Mouse (Mus musculus) urinary bladder, adult 18-20 months (tissue): ENCODE results near the gene Otos.

ENCODE experiments used
- DNase-seq, 2 experiments: peaks; one replicate each; pipeline ENCODE4 v3.0.0; 2022; ENCODE audit warnings: low spot score in 2 of 2, mixed read lengths in 2 of 2

Otos gene

DNA sequence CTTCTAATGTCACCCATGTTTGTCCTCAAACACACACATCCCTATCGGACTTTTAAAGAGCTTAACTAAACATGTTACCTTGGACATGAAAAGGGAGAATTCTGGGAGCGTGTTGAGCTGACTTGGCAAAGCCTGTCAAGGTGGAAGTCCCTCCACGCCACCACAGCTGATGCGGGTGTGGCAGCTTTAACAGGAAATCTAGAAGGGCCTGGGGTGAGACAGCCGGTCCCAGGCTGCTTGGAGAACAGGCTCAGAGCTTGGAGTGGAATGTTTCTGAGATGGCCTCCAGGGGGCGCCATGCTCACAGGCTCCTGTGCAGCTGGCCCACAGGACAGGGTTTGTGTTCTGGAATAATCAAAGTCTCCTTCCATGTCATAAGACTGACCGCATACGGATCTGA, at the start of gene Otos:
Gene Otos, minus strand, starts transcription at position 169 of the 400 bp plus-strand sequence.
- DNase-seq, result peak in 1 of 2 experiments; percentile 20

DNA sequence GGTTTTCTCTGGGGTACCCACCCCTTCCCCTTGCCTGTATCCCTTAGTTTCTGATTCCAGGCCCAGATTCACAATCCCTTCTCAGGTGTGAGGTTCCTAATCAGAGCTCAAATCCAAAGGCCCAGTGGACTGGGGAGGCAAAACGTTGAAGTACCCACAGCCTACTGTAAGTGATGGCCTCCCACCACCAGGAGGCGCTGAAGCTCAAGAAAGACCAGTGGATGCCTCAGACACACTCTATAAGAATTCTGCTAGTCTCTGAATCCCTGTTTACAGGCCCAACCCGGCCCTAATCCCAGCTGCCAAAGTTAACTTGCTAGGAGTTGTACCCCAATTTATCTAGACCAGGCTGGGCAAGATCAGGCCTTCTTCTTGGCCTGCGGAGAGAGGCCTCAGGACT, 48.2 kb upstream of the Otos start:
- peak; percentile 64 to 74 for DNase-seq

DNA sequence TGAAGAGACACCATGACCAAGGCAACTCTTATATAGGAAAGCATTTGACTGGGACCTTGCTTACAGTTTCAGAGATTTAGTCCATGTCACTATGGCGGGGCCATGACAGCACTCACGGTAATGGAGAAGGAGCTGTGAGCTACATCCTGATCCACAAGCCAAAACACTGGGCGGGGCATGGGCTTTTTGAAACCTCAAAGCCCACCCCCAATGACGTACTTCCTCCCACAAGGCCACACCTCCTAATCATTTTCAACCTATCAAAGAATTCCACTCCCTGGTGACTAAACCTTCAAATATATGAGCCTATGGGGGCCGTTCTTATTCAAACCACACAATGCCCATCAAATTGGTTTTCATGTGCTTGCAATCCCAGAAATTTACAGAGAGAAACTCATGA, 47.1 kb upstream of the Otos start:
- DNase-seq, result no peak

- DNase-seq, result no peak
Observed at GRCm38 (mm10) chr1:92691166-92691844, 42.7 kb upstream of the Otos start.

DNA sequence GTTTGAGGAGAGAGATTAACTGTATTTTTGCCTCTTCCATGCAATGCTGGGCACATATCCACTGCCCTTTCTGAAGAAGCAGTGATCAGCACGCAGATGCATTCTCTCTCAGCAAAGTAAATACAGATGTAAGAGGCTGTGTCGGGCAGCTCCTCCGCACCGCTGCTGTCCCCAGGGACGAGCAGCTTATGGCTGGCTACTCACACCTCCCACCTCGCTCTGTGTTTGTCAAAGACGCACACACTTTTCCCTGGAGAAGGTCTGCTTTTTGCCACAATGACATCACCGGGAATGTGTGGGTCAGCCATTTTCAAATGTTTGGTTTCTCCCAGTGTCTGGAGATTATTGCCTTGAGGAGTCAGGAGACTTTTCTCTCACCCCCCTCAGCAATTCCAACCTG, 38.4 kb upstream of the Otos start:
- DNase-seq, result no peak

- no peak for DNase-seq
Observed at GRCm38 (mm10) chr1:92683151-92683550, 34.5 kb upstream of the Otos start.

DNA sequence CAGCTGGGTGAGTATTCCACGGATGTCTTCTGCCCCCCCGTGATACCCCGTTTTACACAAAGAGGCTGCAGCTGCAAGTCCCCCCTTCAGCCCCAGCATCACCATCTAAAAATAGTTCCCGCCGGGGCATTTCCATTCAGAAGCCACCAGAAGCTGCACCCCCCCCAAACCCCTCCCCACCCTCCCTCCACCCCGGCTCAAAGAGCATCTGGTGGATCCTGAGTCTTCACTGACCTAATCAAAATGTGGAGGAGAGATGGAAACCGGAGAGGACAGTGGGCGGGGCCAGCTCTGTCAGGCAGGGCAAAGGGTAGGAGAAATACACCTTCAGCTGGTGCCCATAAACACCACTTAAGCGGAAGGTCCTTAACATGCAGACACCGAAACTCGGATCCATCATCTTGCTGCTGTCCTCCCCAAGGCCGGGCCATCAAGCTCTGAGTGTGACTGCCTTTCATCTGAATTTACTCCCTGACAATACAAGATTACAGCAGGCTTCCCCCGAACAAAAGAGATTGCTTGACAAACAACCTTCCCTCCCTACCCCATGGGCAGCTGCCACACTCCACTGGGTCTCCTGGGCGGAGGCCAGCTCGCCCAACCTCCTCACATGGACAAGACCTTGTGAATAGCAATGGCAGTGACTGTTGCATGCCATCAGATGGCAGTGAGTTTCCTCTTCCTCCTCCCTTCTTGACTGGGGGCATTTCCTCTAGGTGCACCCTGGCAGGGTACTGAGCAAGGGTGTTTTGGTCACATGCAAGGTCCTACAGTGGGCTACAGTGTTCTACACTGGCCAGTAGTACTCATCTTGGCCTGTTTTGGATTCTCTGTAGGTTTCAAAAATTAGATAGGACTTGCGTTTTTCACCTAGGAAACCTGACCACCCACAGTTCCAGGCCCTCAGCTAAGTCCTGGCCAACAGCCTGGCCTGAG, 32.3 kb upstream of the Otos start:
- DNase-seq, result no peak

GRCm38 (mm10) chr1:92678757-92679156, 30.1 kb upstream of the Otos start:
- no peak for DNase-seq

- DNase-seq, result no peak
Observed at GRCm38 (mm10) chr1:92676676-92676975, 28.0 kb upstream of the Otos start.

DNA sequence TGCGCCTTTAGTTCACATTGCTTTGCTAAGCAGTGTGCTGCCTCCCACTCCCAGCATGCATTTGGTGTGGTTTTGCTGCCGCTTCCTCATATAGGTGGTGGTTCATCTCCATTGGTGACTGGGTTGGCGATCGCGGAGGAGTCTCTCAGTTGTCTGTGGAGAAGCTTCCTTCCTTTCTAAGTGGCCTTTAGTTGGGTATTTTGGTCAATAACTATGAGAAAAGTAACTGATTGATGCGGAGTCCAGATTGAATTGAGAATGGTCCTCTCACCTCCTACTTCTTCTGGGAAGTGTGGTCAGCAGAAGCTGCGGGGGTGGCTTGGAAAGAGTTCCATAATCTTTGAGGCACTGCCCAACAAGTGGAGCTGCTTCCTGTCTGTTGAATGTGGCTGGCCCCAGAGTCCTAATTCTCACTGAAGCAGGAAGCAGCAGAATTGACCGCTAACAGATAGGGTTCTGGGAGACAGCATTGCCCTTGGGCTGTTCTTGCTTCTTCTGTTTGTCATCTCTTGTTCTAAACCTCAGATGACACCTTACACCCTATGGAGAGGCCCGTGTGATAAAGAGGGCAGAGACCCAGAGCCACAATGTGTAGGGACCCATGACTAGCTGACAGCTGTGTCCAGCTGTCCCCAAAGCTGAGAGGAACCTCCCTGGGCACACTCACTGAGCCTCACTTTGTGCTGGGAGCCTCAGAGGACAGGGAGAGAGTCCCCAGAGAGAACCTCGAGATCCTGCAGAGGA, 27.5 kb upstream of the Otos start:
- DNase-seq, result no peak

DNA sequence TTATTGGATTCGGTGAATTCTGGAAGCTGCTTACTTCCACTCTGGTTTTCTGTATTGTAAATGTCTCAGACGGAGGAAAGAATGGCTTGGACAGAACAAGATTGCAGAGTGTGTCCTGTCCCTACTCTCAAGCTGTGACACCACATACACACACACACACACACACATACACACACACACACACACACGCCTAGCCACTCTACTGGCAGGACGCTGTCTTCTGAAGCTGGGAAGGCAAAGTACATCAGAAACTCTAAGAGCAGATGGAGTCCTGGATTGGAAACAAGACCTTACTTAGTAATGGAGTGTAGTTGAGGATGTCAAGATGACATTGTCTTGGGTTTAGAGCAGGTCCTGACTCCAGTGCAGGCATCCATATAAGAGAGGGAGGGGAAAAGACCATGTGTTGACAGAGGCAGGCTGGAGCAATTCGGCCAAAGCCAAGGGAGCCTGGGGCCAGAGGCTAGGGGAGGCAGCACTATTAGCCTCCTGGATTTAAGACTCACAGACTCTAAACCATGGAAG, 24.7 kb upstream of the Otos start:
- no peak for DNase-seq

GRCm38 (mm10) chr1:92671326-92671725, 22.7 kb upstream of the Otos start:
- DNase-seq, result no peak

DNA sequence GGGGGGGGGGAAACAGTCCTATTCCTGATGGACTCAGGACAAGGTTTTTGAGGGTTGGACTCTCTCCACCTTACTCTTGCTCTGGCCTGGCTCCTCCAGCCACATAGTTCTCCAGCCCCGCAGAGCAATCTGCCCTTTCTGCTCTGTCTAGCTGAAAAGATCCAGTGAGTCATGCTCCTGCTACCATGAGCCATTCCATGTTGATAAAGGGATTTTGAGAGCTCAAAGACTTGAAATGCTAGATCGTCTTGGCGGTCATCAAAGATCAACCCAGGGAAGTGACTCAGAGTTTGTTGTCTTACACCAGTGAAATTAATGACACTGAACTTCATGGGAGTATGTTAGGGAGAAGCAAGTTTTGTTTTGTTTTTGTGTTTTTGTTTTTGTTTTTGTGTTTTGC, 20.8 kb upstream of the Otos start:
- no peak for DNase-seq

DNA sequence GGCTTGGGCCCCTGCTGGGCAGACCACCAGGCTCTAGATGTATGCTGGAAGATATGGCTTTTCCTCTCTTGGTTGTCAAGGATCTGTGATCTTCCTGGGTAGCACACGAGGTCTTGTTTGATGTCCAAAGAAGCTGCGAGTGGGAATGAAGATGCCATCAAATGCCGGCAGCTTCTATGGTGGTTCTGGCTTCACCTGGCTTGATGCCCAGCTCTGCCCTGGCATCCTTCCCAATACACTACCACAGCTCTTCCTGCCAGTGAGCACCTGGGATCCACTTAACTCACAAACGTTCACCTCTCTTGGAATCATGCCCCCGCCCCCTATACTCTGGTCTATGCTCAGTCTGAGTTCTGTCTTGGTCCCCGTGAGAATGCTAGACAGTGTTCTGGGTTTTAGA, 18.5 kb upstream of the Otos start:
- no peak for DNase-seq

DNA sequence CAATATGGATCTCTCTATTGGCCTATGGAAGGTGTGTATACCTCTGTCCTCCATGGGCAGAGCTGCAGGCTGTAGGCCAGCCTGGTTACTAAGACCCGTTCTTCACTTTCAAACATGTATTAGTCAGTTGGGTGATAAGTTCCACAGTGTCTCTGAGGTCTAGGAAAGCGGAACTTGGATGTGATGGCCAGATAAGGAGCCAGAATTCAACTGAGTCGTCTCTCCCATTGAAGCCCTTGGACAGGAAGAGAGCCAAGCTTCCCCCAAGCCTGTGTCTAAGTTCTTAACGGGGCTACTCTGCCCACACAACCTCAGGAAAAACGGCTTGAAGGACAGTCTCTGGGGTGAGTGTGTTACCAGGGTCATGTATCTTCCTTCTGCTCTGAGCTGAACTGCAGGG, 10.8 kb upstream of the Otos start:
- no peak for DNase-seq

GRCm38 (mm10) chr1:92657025-92657820, 8.6 kb upstream of the Otos start:
- DNase-seq, result no peak

GRCm38 (mm10) chr1:92654676-92655075, 6.0 kb upstream of the Otos start:
- DNase-seq, result no peak

DNA sequence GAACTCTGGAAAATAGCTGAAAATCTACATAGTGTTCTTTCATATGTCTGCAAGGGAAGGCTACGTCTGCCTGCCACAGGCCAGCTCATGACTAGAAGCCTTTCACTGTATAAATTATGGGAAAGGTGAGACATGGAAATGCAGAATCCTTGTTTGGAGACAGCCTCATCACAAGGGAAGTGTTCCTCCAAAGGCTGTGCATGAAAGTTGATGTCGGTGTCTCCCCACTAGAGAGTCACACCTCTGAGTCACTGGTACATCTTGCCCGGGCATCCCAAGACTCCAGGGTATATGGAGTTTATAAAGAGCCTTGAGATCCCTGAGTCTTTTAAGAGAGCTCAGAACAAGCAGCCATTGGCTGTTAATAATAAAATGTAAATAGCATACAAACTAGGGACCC, 4.5 kb upstream of the Otos start:
- no peak for DNase-seq

- DNase-seq, result no peak
Observed at GRCm38 (mm10) chr1:92651467-92651866, 2.8 kb upstream of the Otos start.

- DNase-seq, result no peak
Observed at GRCm38 (mm10) chr1:92648197-92648596, 444 bp downstream of the Otos start.

GRCm38 (mm10) chr1:92647752-92648151, 889 bp downstream of the Otos start:
- peak; percentile 42 to 58 for DNase-seq
